Mouse (Mus musculus) liver, adult 2 months (tissue): ENCODE measurements around the gene Alms1. TPM values are rescaled to one million over a fixed set of nuclear protein-coding genes. Genes with fewer than 3 reads are reported as not detected.

Experiments
- DNase-seq: peaks from one replicate; pipeline ENCODE4 v3.0.0-alpha.2; 2011; ENCODE audit warnings: low read depth, low spot score; ENCODE audit errors: extremely low read depth
- H3K27ac ChIP-seq: fragments of 200-500 bp; replicated peaks from 2 replicates; pipeline ENCODE4 v1.5.1; 2012; ENCODE audit warnings: low read depth, mild to moderate bottlenecking, control low read depth, inconsistent platforms, low read length; ENCODE audit not compliant: insufficient read depth
- H3K27me3 ChIP-seq: fragments of 200-500 bp; 2 replicates; pipeline ENCODE4 v1.6.1; 2012; ENCODE audit warnings: mild to moderate bottlenecking, moderate library complexity, low read length, inconsistent platforms; ENCODE audit not compliant: control insufficient read depth, insufficient read depth
- H3K36me3 ChIP-seq: fragments of 200-500 bp; 2 replicates; pipeline ENCODE4 v1.6.1; 2012; ENCODE audit warnings: low read length, inconsistent platforms; ENCODE audit not compliant: control insufficient read depth, insufficient read depth
- H3K4me1 ChIP-seq: fragments of 200-500 bp; 2 replicates; pipeline ENCODE4 v1.6.1; 2011; ENCODE audit warnings: low read length; ENCODE audit not compliant: control insufficient read depth, insufficient read depth
- H3K4me3 ChIP-seq: fragments of 200-500 bp; 2 replicates; pipeline ENCODE4 v1.5.1; 2011; ENCODE audit warnings: low read depth, mild to moderate bottlenecking, control low read depth, low read length, moderate library complexity; ENCODE audit not compliant: insufficient read depth
- H3K79me2 ChIP-seq: fragments of 200-500 bp; 2 replicates; pipeline ENCODE4 v1.6.1; 2012; ENCODE audit warnings: inconsistent platforms, mild to moderate bottlenecking, low read length, moderate library complexity; ENCODE audit not compliant: control insufficient read depth, insufficient read depth
- H3K9ac ChIP-seq: fragments of 200-500 bp; 2 replicates; pipeline ENCODE4 v1.6.1; 2012; ENCODE audit warnings: low read depth, mild to moderate bottlenecking, control low read depth, inconsistent platforms, low read length
- CTCF ChIP-seq: fragments of 200-500 bp; IDR thresholded peaks from 2 replicates; pipeline ENCODE4 v1.5.1; 2011; ENCODE audit warnings: low read depth, low read length, control low read depth
- POLR2A ChIP-seq: fragments of 200-500 bp; IDR thresholded peaks from 2 replicates; pipeline ENCODE4 v1.6.1; 2011; ENCODE audit warnings: low read length, control low read depth; ENCODE audit not compliant: insufficient read depth; ENCODE audit errors: extremely low read depth
- WGBS: fragments of 180-500 bp; shearing (Covaris S2); methylation state at CpG from one replicate; pipeline ENCODE4 v1.1.7; 2018; 5-methylcytosine and 5-hydroxymethylcytosine counted together
- polyA plus RNA-seq: library from polyadenylated mRNA; depleted of rRNA; stranded (reverse); fragments of >200 nt; gene quantifications from 2 replicates; pipeline ENCODE4 v1.2.3, GENCODE M21; 2012
- total RNA-seq: library from RNA; depleted of rRNA; stranded (reverse); fragments of >200 nt; gene quantifications from 2 replicates; pipeline ENCODE4 v1.2.3, GENCODE M21; 2014

The Alms1 gene
- total and polyA plus RNA-seq, 2 experiments = 0.13 to 2.7 TPM

DNA sequence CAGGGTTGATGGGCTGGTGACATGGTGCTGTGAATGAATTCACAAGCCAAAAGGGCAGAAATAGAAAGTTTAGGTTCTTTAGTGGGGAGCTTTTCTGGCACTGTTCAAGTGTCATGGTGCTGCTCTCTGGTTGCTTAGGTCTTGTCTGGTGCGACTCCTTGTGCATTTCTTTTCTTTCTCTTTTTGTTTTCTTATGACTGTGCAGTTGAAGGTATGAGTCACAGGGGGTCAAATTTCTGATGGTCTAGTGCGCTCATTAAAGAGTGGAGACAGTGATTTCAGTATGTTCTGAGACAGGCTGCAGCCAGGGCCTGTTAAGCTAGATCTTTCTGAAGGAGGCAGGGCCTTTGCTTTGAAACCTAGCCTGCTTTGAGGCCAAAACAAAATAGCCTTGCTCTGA lies 2.8 kb downstream of the Alms1 start:
- H3K27ac ChIP-seq = no peak overlapping the region
- H3K4me1 ChIP-seq = no peaks in the 10 kb centered on the region
- TF ChIP-seq CTCF = no peak
- no peak for TF ChIP-seq POLR2A
- H3K79me2 ChIP-seq = no peaks in the 10 kb centered on the region; the same call in 1 of the 2 replicates
- H3K9ac ChIP-seq = no peak overlapping the region
- H3K27me3 ChIP-seq = no peaks in the 10 kb centered on the region
- 98% methylated on average over 2 of the region's 2 CpGs for WGBS
- H3K36me3 ChIP-seq = no peaks in the 10 kb centered on the region
- no peak for DNase-seq
- no peak overlapping the region for H3K4me3 ChIP-seq

DNA sequence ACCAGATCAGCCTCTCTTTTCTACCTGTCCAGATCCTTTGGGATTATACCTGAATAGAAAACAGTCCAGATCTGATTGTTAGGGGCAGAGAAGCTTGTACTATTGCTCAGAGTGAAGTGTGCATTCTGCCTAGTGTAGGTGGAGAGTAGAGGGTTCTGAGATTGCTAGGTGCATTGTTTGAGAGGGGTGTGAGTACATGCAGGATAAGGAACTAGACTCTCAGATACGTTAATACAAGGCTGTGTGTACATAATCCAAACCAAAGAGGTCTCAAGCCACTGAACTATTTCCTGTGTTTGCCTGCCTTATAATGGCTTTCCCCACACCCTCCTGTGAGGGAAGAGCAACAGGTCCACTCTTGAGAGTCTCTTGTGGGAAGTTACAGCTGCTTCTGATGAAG lies 12.0 kb downstream of the Alms1 start:
- Histone ChIP-seq H3K79me2 (no peaks in the 10 kb centered on the region), H3K27me3 (no peaks in the 10 kb centered on the region), H3K4me3 (no peak overlapping the region), H3K36me3 (no peaks in the 10 kb centered on the region), H3K4me1 (no peaks in the 10 kb centered on the region), H3K9ac (no peak overlapping the region), H3K27ac (no peak overlapping the region)
- TF ChIP-seq POLR2A (no peak), CTCF (no peak)
- 58% methylated on average over 1 of the region's 1 CpGs for whole genome bisulfite sequencing
- no peak for DNase-seq

DNA sequence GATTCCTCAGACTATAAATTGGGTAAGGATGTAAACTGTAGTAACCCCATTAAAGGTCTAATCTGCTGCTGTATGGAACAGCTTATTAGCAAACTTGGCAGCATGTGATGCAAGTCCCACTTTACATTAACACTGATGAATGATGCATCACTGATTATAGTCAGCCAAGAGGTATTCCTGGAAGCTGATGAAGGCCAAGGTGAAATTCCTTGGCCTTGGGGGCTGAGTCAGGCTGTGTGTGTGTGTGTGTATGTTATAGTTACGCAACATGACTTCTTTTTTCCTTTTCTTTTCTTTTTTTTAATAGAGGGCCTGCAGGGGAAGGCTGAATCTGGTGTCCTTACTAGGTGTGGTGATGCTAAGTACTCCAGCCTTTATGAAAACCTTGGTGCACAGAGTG lies 23.2 kb downstream of the Alms1 start:
- Histone ChIP-seq H3K27me3 (no peaks in the 10 kb centered on the region), H3K79me2 (no peaks in the 10 kb centered on the region), H3K4me3 (no peak overlapping the region), H3K36me3 (peaks cover 8% of the 10 kb centered on the region), H3K27ac (no peak overlapping the region), H3K9ac (no peak overlapping the region), H3K4me1 (no peaks in the 10 kb centered on the region)
- 94% methylated on average over 1 of the region's 1 CpGs for WGBS
- no peak for DNase-seq
- TF ChIP-seq POLR2A (no peak), CTCF (no peak)

GRCm38 (mm10) chr6:85620826-85621225 lies 33.5 kb downstream of the Alms1 start:
- 87% methylated on average over 4 of the region's 4 CpGs for WGBS
- peaks cover 10% of the 10 kb centered on the region; the same call in 1 of the 2 replicates for H3K36me3 ChIP-seq
- no peaks in the 10 kb centered on the region for H3K4me1 ChIP-seq

GRCm38 (mm10) chr6:85621600-85621999 lies 34.3 kb downstream of the Alms1 start:
- Histone ChIP-seq H3K36me3 (peaks cover 10% of the 10 kb centered on the region; the same call in 1 of the 2 replicates), H3K4me3 (no peak overlapping the region), H3K4me1 (no peaks in the 10 kb centered on the region), H3K79me2 (no peaks in the 10 kb centered on the region), H3K27ac (no peak overlapping the region), H3K27me3 (no peaks in the 10 kb centered on the region), H3K9ac (no peak overlapping the region)
- no peak for TF ChIP-seq POLR2A
- TF ChIP-seq CTCF = no peak
- no peak for DNase-seq
- WGBS = 84% methylated on average over 5 of the region's 5 CpGs

More at GRCm38 (mm10) chr6:85620826-85621225, 33.5 kb downstream of the Alms1 start:
- H3K4me3 ChIP-seq = no peak overlapping the region
- H3K27ac ChIP-seq = no peak overlapping the region
- TF ChIP-seq CTCF = no peak
- no peak for TF ChIP-seq POLR2A
- no peak overlapping the region for H3K9ac ChIP-seq
- DNase-seq = no peak
- no peaks in the 10 kb centered on the region for H3K79me2 ChIP-seq
- H3K27me3 ChIP-seq = no peaks in the 10 kb centered on the region

GRCm38 (mm10) chr6:85624511-85624910 lies 37.2 kb downstream of the Alms1 start:
- TF ChIP-seq POLR2A = no peak
- TF ChIP-seq CTCF = no peak
- Histone ChIP-seq H3K9ac (no peak overlapping the region), H3K27ac (no peak overlapping the region), H3K27me3 (no peaks in the 10 kb centered on the region), H3K4me3 (no peak overlapping the region), H3K4me1 (no peaks in the 10 kb centered on the region), H3K36me3 (peaks cover 13% of the 10 kb centered on the region), H3K79me2 (no peaks in the 10 kb centered on the region)
- WGBS = 96% methylated on average over 4 of the region's 4 CpGs
- DNase-seq = no peak
